Mouse (Mus musculus) liver (tissue): ENCODE data around the gene Rhoa.
"Not testable (repeated sequence)": the region's sequence is repeated elsewhere in the genome, so short reads cannot be mapped to it uniquely, and the experiment has no call there.

ENCODE experiments used
- DNase-seq: peaks from one replicate; pipeline ENCODE4 v3.0.0-alpha.2; 2020; ENCODE audit warnings: mixed read lengths

Gene Rhoa

GRCm38 (mm10) chr9:108289347-108289746 lies 16.6 kb upstream of the Rhoa start:
- DNase-seq, result no peak

- peak; percentile 91 for DNase-seq
Measured at GRCm38 (mm10) chr9:108290016-108290750, 15.7 kb upstream of the Rhoa start, which contains the start of gene Nicn1. Gene Nicn1, plus strand, starts transcription at chr9:108290429.

- DNase-seq, result no peak
Measured at GRCm38 (mm10) chr9:108290773-108291172, 15.2 kb upstream of the Rhoa start.

DNA sequence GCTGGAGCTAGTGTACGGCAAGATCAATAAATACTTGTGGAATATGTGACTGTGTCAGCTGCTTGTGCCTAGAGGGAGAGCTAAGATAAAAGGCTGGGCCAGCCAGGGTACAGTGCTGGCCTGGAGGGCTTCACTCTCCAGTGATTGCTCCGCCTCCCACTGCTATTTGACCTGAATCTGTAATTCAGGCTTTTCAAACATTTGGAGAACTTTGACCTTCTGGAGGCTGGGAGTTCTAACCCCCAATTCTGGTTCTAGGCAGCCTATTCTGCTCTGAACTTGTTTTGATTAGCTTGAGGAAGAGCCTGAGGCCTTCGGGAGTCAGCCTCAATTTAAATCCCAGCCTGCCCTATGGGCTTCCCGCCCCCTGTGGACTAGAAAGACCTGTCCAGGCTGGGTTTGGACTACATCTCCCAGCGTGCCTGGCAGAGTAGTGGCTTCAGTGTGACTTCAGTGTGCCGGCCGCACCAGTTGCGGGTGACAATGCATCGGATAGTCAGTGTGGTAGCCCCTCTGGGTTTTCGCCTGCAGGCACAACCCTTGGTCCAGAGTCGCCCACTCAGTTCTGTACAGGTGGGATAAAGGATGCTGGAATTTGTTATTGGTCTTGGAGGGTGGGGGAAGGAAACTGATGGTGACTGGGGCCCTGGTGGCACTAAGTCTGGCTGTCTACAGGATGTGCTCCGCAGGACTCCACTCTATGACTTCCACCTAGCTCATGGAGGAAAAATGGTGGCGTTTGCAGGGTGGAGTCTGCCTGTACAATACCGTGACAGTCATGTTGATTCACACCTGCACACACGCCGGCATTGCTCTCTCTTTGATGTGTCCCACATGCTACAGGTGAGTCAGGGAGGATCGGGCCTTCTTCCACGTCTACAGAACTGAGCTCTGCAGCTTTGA lies 9.2 kb upstream of the Rhoa start, which contains the start of gene Amt:
TSS of gene Amt (plus strand) at position 401 of the 903 bp plus-strand sequence.
- peak; percentile 34 for DNase-seq

- DNase-seq, result no peak
Measured at GRCm38 (mm10) chr9:108301853-108302252, 4.1 kb upstream of the Rhoa start.

- no peak for DNase-seq
Measured at GRCm38 (mm10) chr9:108304716-108305115, 1.2 kb upstream of the Rhoa start.

DNA sequence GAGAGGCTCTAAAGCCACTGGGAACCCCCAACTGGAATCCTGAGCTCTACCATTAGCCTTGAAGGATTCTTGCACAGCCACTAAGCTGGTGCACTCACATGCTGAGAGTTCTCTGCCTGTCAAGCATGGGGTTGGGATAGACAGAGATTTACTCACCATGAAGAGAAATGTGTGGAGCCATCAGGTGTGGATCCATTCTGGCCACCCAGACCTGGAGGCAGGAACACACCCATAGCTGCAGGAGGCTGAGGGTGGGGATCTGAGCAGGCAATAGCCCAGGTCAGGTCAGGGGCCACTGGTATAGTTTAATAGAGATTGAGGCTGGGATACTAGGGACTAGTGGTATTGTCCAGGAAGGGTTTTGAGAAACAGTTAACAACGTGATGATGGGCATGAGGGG lies 759 bp upstream of the Rhoa start:
- peak; percentile 64 for DNase-seq

GRCm38 (mm10) chr9:108306571-108306980 lies 647 bp downstream of the Rhoa start:
- peak; percentile 91 for DNase-seq

GRCm38 (mm10) chr9:108307021-108307807 lies 1.3 kb downstream of the Rhoa start:
- DNase-seq, result no peak

- DNase-seq, result no peak
Measured at GRCm38 (mm10) chr9:108308141-108308540, 2.2 kb downstream of the Rhoa start.

GRCm38 (mm10) chr9:108317572-108317971 lies 11.6 kb downstream of the Rhoa start:
- no peak for DNase-seq

GRCm38 (mm10) chr9:108318462-108318861 lies 12.5 kb downstream of the Rhoa start:
- no peak for DNase-seq

DNA sequence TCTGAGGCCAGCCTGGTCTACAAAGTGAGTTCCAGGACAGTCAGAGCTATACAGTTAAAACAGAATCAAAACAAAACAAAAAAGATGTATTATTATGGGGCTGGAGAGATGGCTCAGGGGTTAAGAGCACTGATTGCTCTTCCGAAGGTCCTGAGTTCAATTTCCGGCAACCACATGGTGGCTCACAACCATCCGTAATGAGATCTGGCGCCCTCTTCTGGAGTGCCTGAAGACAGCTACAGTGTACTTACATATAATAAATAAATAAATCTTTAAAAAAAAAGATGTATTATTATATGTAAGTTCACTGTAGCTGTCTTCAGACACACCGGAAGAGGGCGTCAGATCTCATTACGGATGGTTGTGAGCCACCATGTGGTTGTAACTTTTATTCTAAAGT lies 16.1 kb downstream of the Rhoa start:
- not testable (repeated sequence) for DNase-seq

DNA sequence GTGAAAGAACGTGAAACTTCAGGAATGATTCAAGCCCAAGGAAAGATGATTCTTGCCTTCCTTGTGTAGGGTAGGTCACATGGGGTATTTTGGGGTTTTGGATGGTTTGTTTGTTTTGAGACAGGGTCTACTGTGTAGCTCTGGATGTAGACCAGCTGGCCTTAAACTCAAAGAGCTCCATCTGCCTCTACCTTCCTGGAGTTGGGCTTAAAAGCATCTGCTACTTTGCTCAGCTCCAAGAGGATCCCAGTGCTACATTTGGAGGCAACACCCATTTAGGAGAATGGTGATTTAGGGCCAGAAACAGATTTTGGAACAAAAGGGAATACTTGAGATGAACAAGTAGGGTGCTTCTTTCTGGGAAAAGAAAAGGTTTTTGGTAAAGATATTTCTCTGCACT lies 18.9 kb downstream of the Rhoa start:
- DNase-seq, result no peak

DNA sequence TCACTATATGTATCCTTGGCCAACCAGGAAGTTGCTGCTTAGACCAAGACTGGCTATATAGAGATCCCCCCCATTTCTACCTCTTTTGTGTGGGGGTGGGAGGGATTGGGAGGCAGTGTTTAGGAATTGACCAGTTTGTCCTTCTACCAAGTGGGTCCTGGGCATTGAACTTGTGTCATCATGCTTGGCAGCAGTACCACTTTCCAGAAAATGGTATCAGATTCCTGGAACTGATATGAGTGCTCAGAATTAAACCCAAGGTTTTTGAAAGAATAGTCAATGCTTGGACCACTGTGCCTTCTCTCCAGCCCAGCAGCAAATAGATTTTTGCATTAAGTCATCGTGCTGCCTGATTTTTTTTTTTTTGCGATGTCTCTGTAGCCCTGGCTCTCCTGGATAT lies 19.9 kb downstream of the Rhoa start:
- DNase-seq, result no peak

DNA sequence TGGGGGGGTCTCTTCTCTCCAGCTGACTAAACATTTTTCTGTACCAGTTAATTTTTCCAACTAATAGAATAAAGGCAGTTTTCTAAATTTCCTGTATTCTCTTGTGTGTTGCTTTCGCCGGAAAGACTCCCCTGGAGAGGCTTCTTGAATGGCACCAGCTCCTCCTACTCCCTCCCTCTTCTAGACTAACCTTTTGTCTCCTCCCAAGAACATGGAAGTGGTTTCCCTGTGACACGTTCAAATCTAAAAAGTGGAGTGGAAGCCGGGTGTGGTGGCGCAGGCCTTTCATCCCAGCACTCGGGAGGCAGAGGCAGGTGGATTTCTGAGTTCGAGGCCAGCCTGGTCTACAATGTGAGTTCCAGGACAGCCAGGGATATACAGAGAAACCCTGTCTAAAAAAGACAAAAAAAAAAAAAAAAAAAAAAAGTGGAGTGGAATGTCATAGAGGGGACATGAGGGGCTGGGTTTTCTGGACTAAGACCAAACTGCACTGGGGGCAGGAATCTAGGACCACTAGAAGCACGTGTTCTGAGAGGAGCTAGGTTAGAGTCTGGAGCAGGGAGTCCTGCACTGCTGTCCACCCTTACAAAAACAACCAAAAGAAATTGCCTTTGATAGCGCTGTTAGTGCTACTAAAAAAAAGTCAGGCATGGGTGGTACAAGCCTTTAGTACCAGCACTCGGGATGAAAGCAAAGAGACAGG lies 32.1 kb downstream of the Rhoa start:
- DNase-seq, result no peak

DNA sequence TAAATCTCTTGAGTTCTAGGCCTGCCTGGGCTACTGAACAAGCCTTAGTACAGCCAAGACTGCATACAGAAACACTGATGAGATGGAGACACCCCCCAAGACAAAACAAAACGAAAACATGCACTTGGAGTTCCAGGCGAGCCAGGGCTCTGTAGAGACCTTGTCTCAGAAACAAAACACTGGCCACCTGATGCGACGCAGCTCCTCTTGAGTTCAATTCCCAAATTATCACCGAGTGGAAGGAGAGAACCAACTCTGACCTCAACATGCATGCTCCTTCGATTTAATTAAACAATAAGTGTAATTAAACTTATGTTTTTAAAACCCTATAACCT lies 32.6 kb downstream of the Rhoa start:
- peak; percentile 32 for DNase-seq

GRCm38 (mm10) chr9:108338886-108339781 lies 33.2 kb downstream of the Rhoa start, which contains the start of gene Gpx1:
Gene Gpx1, plus strand, starts transcription at chr9:108338903.
- peak; percentile 98 for DNase-seq

- DNase-seq, result peak; percentile 59
Measured at GRCm38 (mm10) chr9:108339886-108340257, 33.9 kb downstream of the Rhoa start.

DNA sequence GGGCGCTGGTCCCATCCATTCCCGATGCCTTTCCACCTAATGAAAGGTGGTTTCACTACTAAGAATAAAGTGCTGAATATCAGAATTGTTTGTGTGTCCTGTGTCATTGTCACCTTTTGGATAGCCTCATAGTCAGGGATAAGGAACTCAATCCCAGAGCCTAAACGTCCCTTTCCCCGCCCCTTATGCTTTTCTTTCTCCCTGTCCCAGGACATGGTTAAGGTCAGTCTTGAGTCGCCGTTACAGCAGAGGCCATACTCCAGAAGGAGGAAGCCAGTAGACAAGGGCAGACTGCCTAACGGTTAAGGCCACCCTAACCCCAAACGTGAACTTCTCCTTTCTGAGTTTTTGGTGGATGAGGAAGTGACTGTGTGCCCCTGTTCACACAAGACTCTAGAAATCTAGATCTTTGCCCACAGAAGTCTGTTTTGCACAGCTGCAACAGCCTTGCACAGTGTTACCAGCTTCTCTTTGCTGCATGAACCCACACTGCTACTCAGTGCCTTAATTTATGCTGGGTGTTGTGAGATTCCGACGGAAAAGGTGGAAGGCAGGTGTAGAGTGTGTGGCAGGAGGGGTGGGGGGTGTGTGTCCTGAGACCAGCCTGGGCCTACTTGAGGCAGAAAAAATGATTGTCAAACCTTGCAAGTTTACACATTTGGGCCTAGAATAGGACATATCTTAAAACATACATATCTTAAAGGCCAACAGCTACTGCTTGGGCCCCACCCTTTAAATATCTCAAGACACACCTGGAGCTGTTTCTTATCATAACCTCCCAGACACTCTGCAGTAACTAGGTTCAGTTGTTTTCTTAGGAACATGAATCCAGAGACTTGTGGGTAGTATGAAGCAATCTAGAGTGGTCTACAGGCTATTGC lies 34.6 kb downstream of the Rhoa start:
- peak; percentile 69 for DNase-seq
